Mouse (Mus musculus) myocyte (in vitro differentiated cells): ENCODE measurements around the gene Spopl.
"Not testable (repeated sequence)": the region's sequence is repeated elsewhere in the genome, so short reads cannot be mapped to it uniquely, and the experiment has no call there.

Source experiments
- MAX ChIP-seq: IDR thresholded peaks from one replicate; pipeline ENCODE4 v1.6.1; 2011; ENCODE audit warnings: low read depth, mild to moderate bottlenecking, control low read depth
- POLR2A ChIP-seq: IDR thresholded peaks from one replicate; pipeline ENCODE4 v1.6.1; 2011; ENCODE audit warnings: low read depth, mild to moderate bottlenecking, control low read depth, moderate library complexity; ENCODE audit not compliant: insufficient read length
- REST ChIP-seq: IDR thresholded peaks from one replicate; pipeline ENCODE4 v1.6.1; 2011; ENCODE audit warnings: mild to moderate bottlenecking, control low read depth, moderate library complexity; ENCODE audit not compliant: insufficient read depth, insufficient read length

- not testable (repeated sequence) for TF ChIP-seq MAX, REST, POLR2A
Measured at GRCm38 (mm10) chr2:23572157-23572532, 239 bp upstream of the Spopl start.
